Mouse (Mus musculus) urinary bladder, adult 2 months (tissue): ENCODE results near the gene Ano10. TPM values are rescaled to one million over a fixed set of nuclear protein-coding genes. Genes with fewer than 3 reads are reported as not detected.

ENCODE experiments used
- DNase-seq: peaks from one replicate; pipeline ENCODE4 v3.0.0; 2022; ENCODE audit warnings: low spot score
- polyA plus RNA-seq: library from polyadenylated mRNA; depleted of rRNA; stranded (reverse); fragments of >200 nt; gene quantifications from 2 replicates; pipeline ENCODE4 v1.2.3, GENCODE M21; 2012; rRNA removed

Gene Ano10
- polyA plus RNA-seq, 1 experiment: 73.2 TPM

GRCm38 (mm10) chr9:122126790-122127189, 167.4 kb downstream of the Ano10 start:
- DNase-seq: no peak

Other genes with a start within 250 kb of the Ano10 start
- gene Snrk, start 177.2 kb downstream of the Ano10 start, polyA plus RNA-seq: 60.3 and 72.1 TPM in 2 replicates
- gene Abhd5, start 57.2 kb upstream of the Ano10 start, polyA plus RNA-seq: 30.8 and 38.4 TPM in 2 replicates